Mouse (Mus musculus) stomach, embryonic 15.5 days (tissue): ENCODE results near the gene Igsf10. TPM values are rescaled to one million over a fixed set of nuclear protein-coding genes. Genes with fewer than 3 reads are reported as not detected.
"Not testable (repeated sequence)": the region's sequence is repeated elsewhere in the genome, so short reads cannot be mapped to it uniquely, and the experiment has no call there.

Source experiments
- ATAC-seq: fragments of 200-750 bp; cut with Nextera tagmentation; 2 replicates; pipeline ENCODE4 v1.8.0; 2017; ENCODE audit warnings: low read depth, moderate number of reproducible peaks, moderate TSS enrichment; ENCODE audit not compliant: insufficient read depth, low FRiP score
- H3K27ac ChIP-seq: fragments of 300-500 bp; sonication (generic); 2 replicates; pipeline ENCODE4 v1.5.1; 2015; ENCODE audit warnings: mild to moderate bottlenecking, inconsistent platforms
- H3K27me3 ChIP-seq: fragments of 300-500 bp; sonication (generic); replicated peaks from 2 replicates; pipeline ENCODE4 v1.6.1; 2015; ENCODE audit warnings: inconsistent platforms
- H3K36me3 ChIP-seq: fragments of 300-500 bp; sonication (generic); 2 replicates; pipeline ENCODE4 v1.6.1; 2015; ENCODE audit warnings: inconsistent platforms
- H3K4me1 ChIP-seq: fragments of 300-500 bp; sonication (generic); 2 replicates; pipeline ENCODE4 v1.6.1; 2015; ENCODE audit warnings: inconsistent platforms
- H3K4me2 ChIP-seq: fragments of 300-500 bp; sonication (generic); 2 replicates; pipeline ENCODE4 v1.6.1; 2015; ENCODE audit warnings: mild to moderate bottlenecking, inconsistent platforms
- H3K4me3 ChIP-seq: fragments of 300-500 bp; sonication (generic); replicated peaks from 2 replicates; pipeline ENCODE4 v1.5.1; 2015; ENCODE audit warnings: inconsistent platforms
- H3K9ac ChIP-seq: fragments of 300-500 bp; sonication (generic); 2 replicates; pipeline ENCODE4 v1.6.1; 2015; ENCODE audit warnings: inconsistent platforms
- H3K9me3 ChIP-seq: fragments of 300-500 bp; sonication (generic); 2 replicates; pipeline ENCODE4 v1.6.1; 2016; ENCODE audit warnings: inconsistent platforms
- WGBS: fragments of 180-500 bp; shearing (Covaris S2); methylation state at CpG from one replicate; pipeline ENCODE4 v1.1.7; 2015; 5-methylcytosine and 5-hydroxymethylcytosine counted together
- polyA plus RNA-seq: library from polyadenylated mRNA; unstranded; fragments of >200 nt; fragmentation: Nextera tagmentation; extraction: Ambion mirVana; gene quantifications from 2 replicates; pipeline ENCODE4 v1.2.1, GENCODE M21; 2015

The Igsf10 gene
- 10.1 and 10.4 TPM in 2 replicates for polyA plus RNA-seq

- Histone ChIP-seq H3K4me2 (peak within 1 kb of the TSS; percentile 76), H3K4me1 (no peaks in the 10 kb centered on the region), H3K27ac (peak within 1 kb of the TSS; percentile 64), H3K4me3 (peak within 1 kb of the TSS; percentile 67), H3K36me3 (0 out of 2 replicates have a peak, but pooled peaks cover 4% of the 10 kb centered on the region), H3K9me3 (no peaks in the 10 kb centered on the region), H3K27me3 (no peaks in the 10 kb centered on the region), H3K9ac (peak within 1 kb of the TSS; percentile 46; the same call in 1 of the 2 replicates)
- WGBS, result 2% methylated on average over 22 of the region's 23 CpGs
- peak; percentile 82 for ATAC-seq
Measured at GRCm38 (mm10) chr3:59344065-59344905, at the start of gene Igsf10. TSS of gene Igsf10 (minus strand) at chr3:59344394.

GRCm38 (mm10) chr3:59385553-59385952, 41.4 kb upstream of the Igsf10 start:
- no peak overlapping the region for H3K4me2 ChIP-seq
- H3K36me3 ChIP-seq, result no peaks in the 10 kb centered on the region
- H3K27ac ChIP-seq, result no peak overlapping the region
- H3K9me3 ChIP-seq, result no peaks in the 10 kb centered on the region
- H3K9ac ChIP-seq, result no peak overlapping the region
- WGBS, result 72% methylated on average over 1 of the region's 1 CpGs
- H3K4me3 ChIP-seq, result no peak overlapping the region
- no peaks in the 10 kb centered on the region for H3K27me3 ChIP-seq
- ATAC-seq, result no peak
- H3K4me1 ChIP-seq, result no peaks in the 10 kb centered on the region

GRCm38 (mm10) chr3:59385000-59385399, 40.8 kb upstream of the Igsf10 start:
- no peak for ATAC-seq

GRCm38 (mm10) chr3:59384321-59384720, 40.1 kb upstream of the Igsf10 start:
- Histone ChIP-seq H3K4me1 (no peaks in the 10 kb centered on the region), H3K4me3 (no peak overlapping the region), H3K36me3 (no peaks in the 10 kb centered on the region), H3K9ac (no peak overlapping the region), H3K4me2 (no peak overlapping the region), H3K27me3 (no peaks in the 10 kb centered on the region), H3K27ac (no peak overlapping the region), H3K9me3 (no peaks in the 10 kb centered on the region)
- WGBS, result 57% methylated on average over 2 of the region's 2 CpGs
- ATAC-seq, result no peak

More at GRCm38 (mm10) chr3:59385000-59385399, 40.8 kb upstream of the Igsf10 start:
- Histone ChIP-seq H3K9me3 (no peaks in the 10 kb centered on the region), H3K4me2 (no peak overlapping the region), H3K36me3 (no peaks in the 10 kb centered on the region), H3K27me3 (no peaks in the 10 kb centered on the region), H3K4me1 (no peaks in the 10 kb centered on the region), H3K4me3 (no peak overlapping the region), H3K27ac (no peak overlapping the region), H3K9ac (no peak overlapping the region)
- 72% methylated on average over 3 of the region's 3 CpGs for WGBS

- 85% methylated on average over 1 of the region's 1 CpGs for WGBS
- not testable (repeated sequence) for H3K9ac ChIP-seq, H3K4me2 ChIP-seq, H3K4me1 ChIP-seq, H3K4me3 ChIP-seq, H3K27me3 ChIP-seq, ATAC-seq, H3K36me3 ChIP-seq, H3K9me3 ChIP-seq, H3K27ac ChIP-seq
Measured at GRCm38 (mm10) chr3:59378791-59379190, 34.6 kb upstream of the Igsf10 start.

- Histone ChIP-seq H3K36me3 (no peaks in the 10 kb centered on the region), H3K4me2 (no peak overlapping the region), H3K9ac (no peak overlapping the region), H3K9me3 (no peaks in the 10 kb centered on the region), H3K4me3 (no peak overlapping the region), H3K4me1 (no peaks in the 10 kb centered on the region), H3K27ac (no peak overlapping the region), H3K27me3 (no peaks in the 10 kb centered on the region)
- WGBS, result 96% methylated on average over 1 of the region's 1 CpGs
- ATAC-seq, result no peak
Measured at GRCm38 (mm10) chr3:59361895-59362294, 17.7 kb upstream of the Igsf10 start.

- H3K4me3 ChIP-seq, result no peak overlapping the region
- no peaks in the 10 kb centered on the region for H3K9me3 ChIP-seq
- H3K36me3 ChIP-seq, result no peaks in the 10 kb centered on the region
- H3K27me3 ChIP-seq, result no peaks in the 10 kb centered on the region
- no peak overlapping the region for H3K27ac ChIP-seq
- no peak overlapping the region for H3K9ac ChIP-seq
- H3K4me1 ChIP-seq, result no peaks in the 10 kb centered on the region
- ATAC-seq, result no peak
- no peak overlapping the region for H3K4me2 ChIP-seq
Measured at GRCm38 (mm10) chr3:59360102-59360501, 15.9 kb upstream of the Igsf10 start.

- Histone ChIP-seq H3K4me1 (no peaks in the 10 kb centered on the region), H3K27ac (no peak overlapping the region), H3K27me3 (no peaks in the 10 kb centered on the region), H3K9me3 (no peaks in the 10 kb centered on the region), H3K4me2 (no peak overlapping the region), H3K36me3 (no peaks in the 10 kb centered on the region), H3K9ac (no peak overlapping the region), H3K4me3 (no peak overlapping the region)
- ATAC-seq, result no peak
- WGBS, result 71% methylated on average over 3 of the region's 3 CpGs
Measured at GRCm38 (mm10) chr3:59354156-59354555, 10.0 kb upstream of the Igsf10 start.

- H3K9ac ChIP-seq, result no peak overlapping the region
Measured at GRCm38 (mm10) chr3:59351768-59352167, 7.6 kb upstream of the Igsf10 start.

GRCm38 (mm10) chr3:59343026-59343425, 1.2 kb downstream of the Igsf10 start:
- 39% methylated on average over 4 of the region's 4 CpGs for WGBS
- H3K4me3 ChIP-seq, result peak overlapping the region; percentile 67
- H3K36me3 ChIP-seq, result 0 out of 2 replicates have a peak, but pooled peaks cover 4% of the 10 kb centered on the region

More at GRCm38 (mm10) chr3:59351768-59352167, 7.6 kb upstream of the Igsf10 start:
- no peak for ATAC-seq
- no peak overlapping the region for H3K4me2 ChIP-seq
- no peaks in the 10 kb centered on the region for H3K36me3 ChIP-seq
- no peak overlapping the region for H3K4me3 ChIP-seq
- no peaks in the 10 kb centered on the region for H3K4me1 ChIP-seq
- no peaks in the 10 kb centered on the region for H3K9me3 ChIP-seq
- no peak overlapping the region for H3K27ac ChIP-seq
- H3K27me3 ChIP-seq, result no peaks in the 10 kb centered on the region

GRCm38 (mm10) chr3:59341647-59342427, 2.4 kb downstream of the Igsf10 start:
- H3K4me2 ChIP-seq, result peak overlapping the region; percentile 30
- ATAC-seq, result no peak
- H3K4me1 ChIP-seq, result no peaks in the 10 kb centered on the region
- no peak overlapping the region for H3K27ac ChIP-seq
- no peak overlapping the region for H3K9ac ChIP-seq
- WGBS, result 67% methylated on average over 11 of the region's 11 CpGs
- H3K27me3 ChIP-seq, result no peaks in the 10 kb centered on the region
- H3K36me3 ChIP-seq, result 0 out of 2 replicates have a peak, but pooled peaks cover 4% of the 10 kb centered on the region
- H3K9me3 ChIP-seq, result no peaks in the 10 kb centered on the region
- H3K4me3 ChIP-seq, result no peak overlapping the region; the same call in 1 of the 2 replicates

More at GRCm38 (mm10) chr3:59343026-59343425, 1.2 kb downstream of the Igsf10 start:
- Histone ChIP-seq H3K4me1 (no peaks in the 10 kb centered on the region), H3K9me3 (no peaks in the 10 kb centered on the region), H3K9ac (no peak overlapping the region), H3K4me2 (peak overlapping the region; percentile 76), H3K27me3 (no peaks in the 10 kb centered on the region), H3K27ac (peak overlapping the region; percentile 64; the same call in 1 of the 2 replicates)
- ATAC-seq, result peak; percentile 64; the same call in 1 of the 2 replicates

GRCm38 (mm10) chr3:59328526-59328925, 15.7 kb downstream of the Igsf10 start:
- H3K4me1 ChIP-seq, result no peaks in the 10 kb centered on the region
- ATAC-seq, result no peak
- H3K4me2 ChIP-seq, result no peak overlapping the region
- no peaks in the 10 kb centered on the region for H3K9me3 ChIP-seq
- no peak overlapping the region for H3K27ac ChIP-seq
- H3K9ac ChIP-seq, result no peak overlapping the region
- WGBS, result 87% methylated on average over 2 of the region's 2 CpGs
- no peak overlapping the region for H3K4me3 ChIP-seq
- H3K36me3 ChIP-seq, result peaks cover 6% of the 10 kb centered on the region
- H3K27me3 ChIP-seq, result no peaks in the 10 kb centered on the region
